Mouse (Mus musculus): ENCODE results near the gene Pank4. TPM values are rescaled to one million over a fixed set of nuclear protein-coding genes. Genes with fewer than 3 reads are reported as not detected.

Gene Pank4
- polyA plus RNA-seq, 1 experiment from 2014 or later, result 50.1 TPM

- 0 out of 2 replicates have a peak overlapping the region, but pooled peaks have one; percentile 40 for H3K27ac ChIP-seq (replicated peaks)
- H3K4me3 ChIP-seq, result no peak overlapping the region
- WGBS, result 82% methylated on average over 8 of the region's 8 CpGs
- no peaks in the 10 kb centered on the region for H3K9me3 ChIP-seq
- peaks cover 18% of the 10 kb centered on the region for H3K27me3 ChIP-seq (replicated peaks; ENCODE audit: low read depth, poor library complexity, severe bottlenecking)
- H3K36me3 ChIP-seq (replicated peaks), result no peaks in the 10 kb centered on the region
- DNase-seq (ENCODE audit: low spot score), result no peak
- H3K4me1 ChIP-seq, result peaks cover 33% of the 10 kb centered on the region
Observed at GRCm38 (mm10) chr4:155011312-155012025, 47.5 kb downstream of the Pank4 start.

GRCm38 (mm10) chr4:155012115-155012514 is 48.2 kb downstream of the Pank4 start:
- Histone ChIP-seq H3K27me3 (replicated peaks; ENCODE audit: low read depth, poor library complexity, severe bottlenecking) (peaks cover 20% of the 10 kb centered on the region), H3K4me1 (peaks cover 36% of the 10 kb centered on the region), H3K27ac (replicated peaks) (0 out of 2 replicates have a peak overlapping the region, but pooled peaks have one; percentile 40), H3K36me3 (replicated peaks) (no peaks in the 10 kb centered on the region), H3K4me3 (no peak overlapping the region), H3K9me3 (no peaks in the 10 kb centered on the region)
- 59% methylated on average over 2 of the region's 2 CpGs for WGBS
- no peak for DNase-seq (ENCODE audit: low spot score)

DNA sequence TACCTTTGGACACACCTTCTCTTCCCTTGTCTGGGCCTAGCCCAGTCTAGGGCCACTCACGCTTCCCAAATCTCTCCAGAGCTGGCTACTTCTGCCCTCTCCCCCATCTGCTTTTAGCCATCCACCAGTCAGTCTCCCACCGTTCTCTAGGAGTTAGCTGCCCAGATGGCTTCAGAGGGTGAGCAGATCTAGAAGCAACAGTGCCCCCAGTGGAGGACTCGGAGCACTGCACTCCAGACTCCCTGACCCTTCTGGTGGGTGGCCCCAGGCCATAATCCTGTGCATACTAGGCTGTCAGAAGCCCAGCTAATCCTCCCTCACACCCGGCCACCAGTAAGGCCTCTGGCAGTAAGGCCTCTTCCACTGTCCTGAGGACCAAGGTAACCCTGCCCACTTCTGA is 48.9 kb downstream of the Pank4 start:
- WGBS, result 5% methylated on average over 4 of the region's 4 CpGs

DNA sequence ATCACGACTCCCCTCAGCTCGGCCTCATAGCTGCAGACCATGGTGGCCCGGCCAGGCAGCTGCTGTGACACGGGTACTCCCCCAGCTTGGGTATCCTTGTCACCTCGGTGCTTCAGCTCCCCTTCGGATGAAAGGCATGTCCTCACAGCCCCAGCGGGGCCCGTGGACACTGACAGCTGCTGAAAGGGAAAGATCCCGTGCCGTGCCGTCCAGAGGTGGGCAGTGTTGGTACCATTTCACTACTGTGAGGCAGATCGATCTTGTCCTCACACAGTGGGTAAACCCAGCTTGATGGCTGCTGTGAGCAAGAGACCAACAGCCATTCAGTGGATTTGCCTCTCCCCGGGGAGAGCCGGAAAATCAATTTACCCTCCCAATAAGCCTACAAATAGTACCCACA is 50.3 kb downstream of the Pank4 start:
- WGBS, result 69% methylated on average over 14 of the region's 14 CpGs
- Histone ChIP-seq H3K4me1 (peaks cover 55% of the 10 kb centered on the region), H3K9me3 (no peaks in the 10 kb centered on the region), H3K27me3 (replicated peaks; ENCODE audit: low read depth, poor library complexity, severe bottlenecking) (peaks cover 42% of the 10 kb centered on the region), H3K36me3 (replicated peaks) (no peaks in the 10 kb centered on the region), H3K27ac (replicated peaks) (no peak overlapping the region), H3K4me3 (no peak overlapping the region)
- no peak for DNase-seq (ENCODE audit: low spot score)

More for the DNA sequence above, 48.9 kb downstream of the Pank4 start:
- Histone ChIP-seq H3K4me1 (peaks cover 43% of the 10 kb centered on the region), H3K27me3 (replicated peaks; ENCODE audit: low read depth, poor library complexity, severe bottlenecking) (peaks cover 27% of the 10 kb centered on the region), H3K9me3 (no peaks in the 10 kb centered on the region), H3K4me3 (no peak overlapping the region), H3K27ac (replicated peaks) (no peak overlapping the region), H3K36me3 (replicated peaks) (no peaks in the 10 kb centered on the region)
- DNase-seq (ENCODE audit: low spot score), result peak; percentile 80

DNA sequence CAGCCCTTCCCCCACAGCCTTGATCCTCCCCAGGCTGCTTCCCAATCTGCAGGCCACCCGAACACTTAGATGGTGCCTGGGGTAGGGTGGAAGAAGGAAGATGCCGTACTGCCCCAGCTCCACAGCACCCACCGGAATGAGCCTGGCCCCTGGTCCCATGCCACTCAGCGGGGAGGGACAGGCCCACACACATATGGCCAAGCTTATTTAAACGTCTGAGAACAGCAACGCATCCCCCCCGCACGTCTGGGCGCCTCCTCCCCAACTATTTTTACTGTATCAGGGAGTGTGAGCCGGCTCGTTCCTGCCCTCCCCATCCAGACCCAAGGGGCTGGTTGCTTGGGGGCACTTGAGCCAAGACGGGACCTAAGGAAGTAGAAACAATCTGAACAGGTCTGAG is 50.9 kb downstream of the Pank4 start:
- Histone ChIP-seq H3K9me3 (no peaks in the 10 kb centered on the region), H3K4me3 (no peak overlapping the region), H3K4me1 (peaks cover 61% of the 10 kb centered on the region), H3K36me3 (replicated peaks) (no peaks in the 10 kb centered on the region), H3K27ac (replicated peaks) (no peak overlapping the region), H3K27me3 (replicated peaks; ENCODE audit: low read depth, poor library complexity, severe bottlenecking) (peaks cover 44% of the 10 kb centered on the region)
- DNase-seq (ENCODE audit: low spot score), result no peak
- 71% methylated on average over 12 of the region's 12 CpGs for WGBS

DNA sequence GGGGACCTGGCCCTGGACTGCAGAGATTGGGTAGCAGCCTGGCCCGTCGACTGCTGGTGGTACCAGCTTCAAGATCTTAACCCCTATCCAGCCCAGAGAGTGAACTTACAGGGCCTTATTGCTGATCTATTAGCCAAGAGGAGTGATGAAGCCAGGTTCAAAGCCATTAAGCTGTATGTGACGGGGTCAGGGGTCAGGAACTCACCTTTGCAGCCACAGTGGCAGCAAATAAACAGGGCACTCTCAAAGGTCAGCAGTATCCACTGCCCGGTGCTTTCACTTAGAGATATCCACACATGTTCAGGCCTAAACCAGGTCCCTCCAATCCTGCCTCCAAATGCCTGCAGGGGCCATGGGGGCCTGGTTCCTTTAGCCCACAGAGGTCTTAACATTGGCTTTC is 51.6 kb downstream of the Pank4 start:
- no peaks in the 10 kb centered on the region for H3K36me3 ChIP-seq (replicated peaks)
- DNase-seq (ENCODE audit: low spot score), result no peak
- 71% methylated on average over 4 of the region's 4 CpGs for WGBS
- H3K27ac ChIP-seq (replicated peaks), result no peak overlapping the region
- no peak overlapping the region for H3K4me3 ChIP-seq
- H3K9me3 ChIP-seq, result no peaks in the 10 kb centered on the region
- H3K4me1 ChIP-seq, result peaks cover 65% of the 10 kb centered on the region
- H3K27me3 ChIP-seq (replicated peaks; ENCODE audit: low read depth, poor library complexity, severe bottlenecking), result peaks cover 44% of the 10 kb centered on the region

DNA sequence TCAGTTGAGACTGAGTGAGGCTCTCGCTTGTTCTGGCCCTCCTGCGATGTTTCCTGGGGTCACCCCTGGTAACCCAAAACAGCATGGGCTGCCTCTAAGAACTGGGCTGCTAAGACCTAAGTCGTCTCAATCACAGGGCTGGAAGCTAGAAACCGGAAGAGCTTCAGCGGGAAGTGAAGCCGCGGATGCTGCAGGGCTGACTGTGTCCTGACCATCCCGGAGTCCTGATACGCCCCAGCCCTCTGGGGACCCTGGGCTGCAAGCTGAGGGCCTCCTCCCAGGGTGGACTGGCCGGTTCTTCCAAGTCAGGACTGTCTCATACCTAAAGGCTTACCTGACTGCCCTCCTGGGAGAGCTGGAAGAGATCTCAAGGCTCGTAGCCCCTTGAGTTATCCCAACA is 52.9 kb downstream of the Pank4 start:
- Histone ChIP-seq H3K27ac (replicated peaks) (no peak overlapping the region), H3K4me3 (no peak overlapping the region), H3K36me3 (replicated peaks) (no peaks in the 10 kb centered on the region), H3K9me3 (no peaks in the 10 kb centered on the region), H3K27me3 (replicated peaks; ENCODE audit: low read depth, poor library complexity, severe bottlenecking) (peaks cover 44% of the 10 kb centered on the region), H3K4me1 (peaks cover 63% of the 10 kb centered on the region)
- WGBS, result 53% methylated on average over 11 of the region's 11 CpGs
- no peak for DNase-seq (ENCODE audit: low spot score)

DNA sequence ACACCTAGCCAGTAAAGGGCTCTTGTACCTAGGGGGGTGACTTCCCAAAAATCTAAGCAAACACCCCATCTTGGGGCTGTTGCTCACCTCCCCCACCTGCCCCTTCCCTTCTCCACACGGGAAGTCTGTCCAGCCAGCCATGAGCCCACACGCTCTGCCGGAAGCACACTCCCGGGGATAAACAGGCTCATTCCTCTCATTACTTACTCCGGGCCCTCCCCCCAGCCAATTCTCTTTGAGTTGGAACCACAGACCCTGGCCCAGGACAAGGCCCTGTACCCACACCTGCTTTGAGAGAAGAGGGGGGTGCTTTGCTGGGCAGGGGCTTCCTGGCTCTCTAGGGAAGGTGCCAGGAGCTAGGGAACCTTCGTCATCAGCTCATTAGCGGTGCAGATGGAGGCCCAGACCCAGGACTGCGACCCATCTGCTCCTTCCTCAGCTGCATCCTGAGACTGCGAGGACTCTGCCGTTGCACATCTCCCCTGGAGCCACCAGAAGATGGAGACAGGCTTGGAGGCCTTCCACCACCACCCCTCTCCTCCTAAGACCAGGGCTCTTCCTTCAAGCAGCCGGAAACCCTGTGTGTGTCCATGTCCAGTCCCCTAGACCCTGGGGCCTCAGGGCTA is 53.4 kb downstream of the Pank4 start:
- no peak overlapping the region for H3K27ac ChIP-seq (replicated peaks)
- WGBS, result 75% methylated on average over 11 of the region's 11 CpGs
- peaks cover 58% of the 10 kb centered on the region for H3K4me1 ChIP-seq

GRCm38 (mm10) chr4:155018066-155018465 is 54.1 kb downstream of the Pank4 start:
- 79% methylated on average over 8 of the region's 8 CpGs for WGBS
- Histone ChIP-seq H3K27me3 (replicated peaks; ENCODE audit: low read depth, poor library complexity, severe bottlenecking) (peaks cover 44% of the 10 kb centered on the region), H3K4me1 (peaks cover 51% of the 10 kb centered on the region), H3K4me3 (no peak overlapping the region), H3K36me3 (replicated peaks) (no peaks in the 10 kb centered on the region), H3K27ac (replicated peaks) (no peak overlapping the region), H3K9me3 (no peaks in the 10 kb centered on the region)
- no peak for DNase-seq (ENCODE audit: low spot score)

More for the DNA sequence above, 53.4 kb downstream of the Pank4 start:
- H3K27me3 ChIP-seq (replicated peaks; ENCODE audit: low read depth, poor library complexity, severe bottlenecking), result peaks cover 44% of the 10 kb centered on the region
- no peaks in the 10 kb centered on the region for H3K9me3 ChIP-seq
- no peak overlapping the region for H3K4me3 ChIP-seq
- H3K36me3 ChIP-seq (replicated peaks), result no peaks in the 10 kb centered on the region
- no peak for DNase-seq (ENCODE audit: low spot score)

DNA sequence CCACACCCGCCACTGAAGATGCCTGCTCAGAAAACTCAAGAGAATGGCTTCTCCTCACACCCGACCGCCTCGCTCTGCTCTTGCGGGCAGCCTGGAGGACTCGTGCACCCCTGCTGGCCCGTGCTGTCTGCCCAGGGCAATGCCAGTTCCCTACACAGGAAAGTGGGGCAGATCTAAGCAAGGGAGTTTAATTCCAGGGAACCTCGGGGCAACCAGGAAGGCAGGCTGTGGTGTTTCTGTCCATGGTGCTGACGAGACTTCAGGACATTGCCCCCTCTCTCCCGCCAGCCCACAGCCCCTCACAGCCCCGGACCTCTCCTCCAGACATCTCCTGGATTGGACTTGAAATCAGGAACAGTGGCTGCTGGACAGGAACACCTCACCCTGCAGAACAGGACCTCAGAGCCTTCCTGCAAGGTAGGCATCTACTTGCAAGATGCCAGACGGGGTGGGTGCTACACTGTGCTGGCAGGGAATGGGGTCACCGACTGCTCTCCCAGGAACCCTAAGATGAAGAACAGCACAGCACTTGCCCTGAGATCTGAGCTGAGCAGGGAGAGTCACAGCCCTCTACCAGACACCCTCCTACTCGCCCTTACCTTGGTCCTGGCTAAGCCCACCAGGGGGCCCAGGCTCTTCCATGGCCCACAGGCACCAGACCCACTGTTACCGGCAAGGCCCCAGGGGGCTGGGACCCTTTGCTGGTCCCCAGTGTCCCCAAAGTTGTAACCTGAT is 54.8 kb downstream of the Pank4 start:
- peaks cover 44% of the 10 kb centered on the region for H3K27me3 ChIP-seq (replicated peaks; ENCODE audit: low read depth, poor library complexity, severe bottlenecking)
- H3K27ac ChIP-seq (replicated peaks), result no peak overlapping the region
- no peaks in the 10 kb centered on the region for H3K9me3 ChIP-seq
- no peaks in the 10 kb centered on the region for H3K36me3 ChIP-seq (replicated peaks)
- WGBS, result 6% methylated on average over 15 of the region's 15 CpGs
- peak overlapping the region; percentile 41 for H3K4me3 ChIP-seq
- H3K4me1 ChIP-seq, result peaks cover 49% of the 10 kb centered on the region
- peak; percentile 75 for DNase-seq (ENCODE audit: low spot score)

GRCm38 (mm10) chr4:155019336-155019847 is 55.5 kb downstream of the Pank4 start:
- Histone ChIP-seq H3K27me3 (replicated peaks; ENCODE audit: low read depth, poor library complexity, severe bottlenecking) (peaks cover 41% of the 10 kb centered on the region), H3K27ac (replicated peaks) (no peak overlapping the region), H3K4me3 (peak overlapping the region; percentile 41), H3K36me3 (replicated peaks) (no peaks in the 10 kb centered on the region), H3K4me1 (peaks cover 46% of the 10 kb centered on the region), H3K9me3 (no peaks in the 10 kb centered on the region)
- DNase-seq (ENCODE audit: low spot score), result peak; percentile 62
- WGBS, result 0% methylated on average over 10 of the region's 10 CpGs

DNA sequence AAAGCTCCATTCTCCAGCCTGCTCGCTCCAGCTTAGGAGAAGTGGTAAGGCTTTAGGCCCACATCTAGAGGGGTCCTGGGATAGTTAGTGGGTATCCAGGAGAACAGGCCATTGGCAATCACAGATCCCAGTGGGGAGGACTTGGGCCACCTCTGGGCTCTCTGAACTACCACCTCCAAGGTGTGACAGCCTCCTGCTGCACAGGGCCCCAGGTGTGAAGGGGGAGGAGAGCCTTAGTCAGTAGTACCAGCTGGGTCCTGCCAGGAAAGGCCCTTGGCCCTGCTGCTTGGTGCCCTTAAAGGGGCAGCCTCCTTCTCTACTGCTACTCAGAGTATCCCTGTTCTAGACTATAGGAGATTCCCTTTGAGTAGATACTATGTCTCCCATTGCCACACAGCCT is 56.2 kb downstream of the Pank4 start:
- Histone ChIP-seq H3K36me3 (replicated peaks) (no peaks in the 10 kb centered on the region), H3K4me1 (peaks cover 39% of the 10 kb centered on the region), H3K9me3 (no peaks in the 10 kb centered on the region), H3K27ac (replicated peaks) (no peak overlapping the region), H3K27me3 (replicated peaks; ENCODE audit: low read depth, poor library complexity, severe bottlenecking) (peaks cover 34% of the 10 kb centered on the region), H3K4me3 (no peak overlapping the region)
- 70% methylated on average over 1 of the region's 1 CpGs for WGBS
- no peak for DNase-seq (ENCODE audit: low spot score)

Measured in embryonic facial prominence, embryonic 10.5 days (tissue).